Mouse (Mus musculus) liver, embryonic 14.5 days (tissue): ENCODE results near the gene Sh3bp1.

Experiments
- CTCF ChIP-seq: IDR thresholded peaks from 2 replicates; pipeline ENCODE4 v1.5.1; 2016; ENCODE audit warnings: antibody characterized with exemption, low read depth, control low read depth
- EP300 ChIP-seq: IDR thresholded peaks from 2 replicates; pipeline ENCODE4 v1.6.1; 2016; ENCODE audit warnings: antibody characterized with exemption, low read depth

GRCm38 (mm10) chr15:78895741-78896140 is 3.8 kb upstream of the Sh3bp1 start:
- TF ChIP-seq CTCF (no peak), EP300 (no peak)
